Mouse (Mus musculus): ENCODE measurements around the gene Zfp706. TPM values are rescaled to one million over a fixed set of nuclear protein-coding genes. Genes with fewer than 3 reads are reported as not detected.

Gene Zfp706
- total RNA-seq, 2 experiments from 2014 or later: 249 to 250 TPM

DNA sequence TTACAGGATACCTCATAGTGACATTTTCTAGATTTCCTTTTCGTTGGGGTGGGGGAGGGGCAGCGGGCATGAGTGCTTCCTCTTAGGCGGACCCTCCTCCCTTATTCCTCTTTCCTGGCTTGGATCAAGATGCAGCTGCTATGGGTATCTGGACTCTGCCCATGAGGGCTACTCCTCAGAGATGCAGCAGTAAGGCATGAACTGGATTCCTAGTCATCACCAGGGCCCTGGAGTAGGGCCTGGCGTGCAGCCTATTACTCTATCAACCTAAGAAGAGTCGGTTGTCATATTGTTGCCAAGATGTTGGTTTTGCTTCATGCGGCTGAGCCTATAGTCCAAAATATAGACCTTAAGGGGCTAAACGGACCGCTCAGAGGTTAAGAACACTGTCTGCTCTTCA is 27.3 kb downstream of the Zfp706 start:
- intact Hi-C loops (cut with DNase I): loop anchor here (5.0 kb wide), 1 partner anchor 188 kb away; no protein-coding TSS in a partner anchor
- DNase-seq: peak; percentile 26

DNA sequence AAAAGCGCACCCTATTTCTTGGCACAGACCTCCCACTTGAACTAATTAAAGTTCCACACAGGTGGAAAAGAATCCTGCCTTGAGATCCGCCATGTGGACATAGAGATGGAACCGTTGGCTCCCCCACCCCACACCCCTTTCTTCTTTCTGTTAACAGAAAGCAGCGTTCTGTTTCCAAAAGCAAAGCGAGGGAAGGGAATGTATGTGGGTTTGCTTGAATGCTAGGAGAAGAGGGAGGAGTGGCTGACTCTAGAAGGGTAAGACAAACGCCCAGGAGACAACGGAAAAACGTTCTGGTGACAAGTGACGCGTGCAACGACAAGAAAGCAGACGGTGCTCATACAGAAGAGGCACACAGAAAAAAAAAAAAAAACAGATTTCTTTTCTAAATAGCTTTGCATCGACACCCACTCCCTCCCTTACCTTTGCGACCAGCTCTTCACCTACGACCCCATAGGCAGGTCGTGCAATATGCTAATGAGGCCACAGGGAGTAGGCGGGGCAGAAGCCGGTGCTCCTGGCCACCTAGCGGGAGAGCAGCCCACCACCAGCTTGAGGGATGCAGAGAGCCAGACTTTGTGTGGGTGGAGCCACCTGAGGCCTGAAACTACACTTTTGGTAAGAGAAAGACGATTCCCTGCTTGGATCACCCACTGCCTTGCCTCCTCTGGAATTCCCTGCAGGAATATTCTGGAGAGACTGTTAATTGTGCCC is 27.9 kb downstream of the Zfp706 start:
- intact Hi-C loops (cut with DNase I): loop anchor here (5.0 kb wide), 1 partner anchor 187 kb away; no protein-coding TSS in a partner anchor
- DNase-seq: peak; percentile 59

DNA sequence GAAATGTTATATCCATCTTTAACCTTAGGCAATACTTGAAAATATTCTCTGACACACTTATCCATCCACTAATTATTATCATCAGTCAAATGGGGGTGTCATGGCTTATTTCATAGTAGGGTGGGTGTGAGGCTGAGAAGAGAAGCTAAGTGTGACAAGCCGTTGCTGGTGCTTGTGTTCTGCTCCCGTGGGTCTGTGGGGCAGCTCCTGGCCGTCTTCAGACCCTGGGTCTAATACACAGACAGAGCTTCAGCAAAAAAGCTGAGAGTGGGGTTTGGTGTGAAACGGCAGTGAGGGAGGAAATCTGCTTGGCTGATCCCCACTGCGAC is 28.4 kb downstream of the Zfp706 start:
- DNase-seq: no peak
- intact Hi-C loops (cut with DNase I): no loop called here

DNA sequence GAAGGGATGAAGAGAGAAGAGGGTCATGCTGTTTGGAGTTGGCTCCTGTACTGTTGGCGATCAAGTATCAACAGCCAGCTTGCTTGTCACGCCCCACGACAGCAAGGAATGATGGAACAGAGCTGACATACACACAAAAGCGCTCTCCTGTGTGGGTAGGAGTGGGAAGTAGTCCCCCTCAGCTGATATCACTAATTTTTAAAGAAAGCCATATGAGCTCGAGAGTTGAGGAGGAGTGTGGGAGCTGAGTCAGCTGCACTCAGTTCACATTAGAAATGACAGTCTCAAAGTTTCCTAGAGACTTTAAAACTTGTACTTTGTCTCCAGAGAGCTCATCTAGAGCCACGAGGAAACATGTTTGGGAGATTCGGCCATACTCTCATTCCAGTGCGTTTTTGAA is 29.8 kb downstream of the Zfp706 start:
- intact Hi-C loops (cut with DNase I): no loop called here

DNA sequence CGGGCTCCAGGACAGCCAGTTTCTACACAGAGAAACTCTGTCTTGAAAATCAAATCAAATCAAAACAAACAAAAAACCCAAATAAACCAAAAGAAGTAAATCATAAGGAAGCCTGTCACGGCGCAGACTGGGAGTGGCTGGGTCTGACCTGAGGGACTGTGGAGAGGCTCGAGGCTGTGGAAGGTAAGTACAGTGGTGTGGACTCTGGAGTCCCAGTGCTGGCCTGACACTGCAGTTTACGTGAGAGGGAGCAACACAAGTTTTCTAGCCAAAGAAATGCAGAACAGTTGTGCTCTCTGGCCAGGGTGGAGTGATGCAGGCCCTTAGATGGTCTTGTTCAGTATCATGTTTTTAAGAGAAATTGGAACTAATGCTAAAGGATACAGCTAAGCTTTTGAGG is 31.9 kb downstream of the Zfp706 start:
- DNase-seq: no peak
- intact Hi-C loops (cut with DNase I): no loop called here

More for the DNA sequence above, 29.8 kb downstream of the Zfp706 start:
- DNase-seq: no peak

DNA sequence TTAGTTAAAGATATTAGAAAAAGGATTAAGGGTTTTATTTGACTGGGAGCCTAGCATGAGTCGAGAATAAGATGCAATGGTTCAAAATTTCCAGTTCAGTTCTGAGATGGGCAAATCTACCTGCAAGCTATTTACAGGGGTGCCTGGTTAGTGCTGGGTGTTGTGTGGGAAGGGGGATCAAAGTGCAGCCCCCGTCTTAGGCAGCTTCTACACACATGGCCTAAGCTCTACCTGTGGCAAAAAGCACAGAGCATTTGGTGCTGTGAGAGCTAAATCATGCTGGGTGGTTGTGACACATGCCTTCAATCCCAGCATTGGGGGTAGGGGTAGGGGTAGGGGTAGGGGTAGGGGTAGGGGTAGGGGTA is 32.3 kb downstream of the Zfp706 start:
- intact Hi-C loops (cut with DNase I): no loop called here
- DNase-seq: no peak

DNA sequence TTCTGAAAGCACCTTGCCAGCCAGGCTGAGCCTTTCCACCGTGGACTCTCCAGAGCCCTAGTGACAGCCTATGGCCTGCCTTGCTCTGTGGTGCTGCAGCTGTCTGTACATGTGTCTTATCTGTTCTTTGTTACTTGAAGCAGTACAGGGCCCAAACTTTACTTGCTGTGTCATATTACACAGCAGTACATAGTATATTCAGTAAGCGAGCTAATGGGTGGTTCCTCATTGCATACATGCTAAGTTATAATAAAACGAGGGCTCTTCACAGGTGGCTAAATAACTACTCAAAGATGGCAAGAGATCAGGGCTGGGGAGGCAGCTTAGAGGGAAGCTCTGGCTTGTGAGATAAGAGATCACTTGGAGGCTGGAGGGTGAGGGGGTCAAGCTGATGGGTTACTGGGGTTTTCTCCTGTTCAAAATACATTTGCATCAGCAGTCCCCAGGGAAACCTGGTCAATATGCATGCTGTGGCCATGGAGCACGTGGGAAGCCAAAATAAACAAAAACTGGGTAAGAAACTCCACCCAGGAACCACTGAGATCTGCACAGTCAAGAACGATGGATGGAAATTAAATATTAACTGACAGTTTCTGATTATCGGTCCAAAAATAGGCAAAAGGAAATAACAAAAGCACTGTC is 32.8 kb downstream of the Zfp706 start:
- no peak for DNase-seq
- intact Hi-C loops (cut with DNase I): no loop called here

DNA sequence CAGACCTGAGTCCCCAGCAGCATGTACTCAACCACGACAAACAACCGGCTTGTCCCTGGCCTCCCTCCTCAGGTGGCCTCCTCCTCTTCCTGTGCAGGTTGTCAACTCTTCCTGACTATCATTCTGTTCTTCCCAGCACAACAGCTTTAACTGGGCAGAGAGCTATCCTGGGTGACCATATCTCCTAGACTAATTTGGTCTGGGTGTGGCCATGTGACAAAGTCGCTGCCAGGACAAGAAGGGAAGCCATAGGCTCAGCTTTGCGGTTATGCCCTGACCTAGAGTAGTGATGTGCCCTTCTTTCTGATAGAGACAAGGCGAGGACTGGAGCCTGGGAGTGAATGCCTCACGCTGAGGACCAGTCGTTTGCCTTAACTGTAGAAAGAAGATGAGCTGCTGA is 33.9 kb downstream of the Zfp706 start:
- no peak for DNase-seq
- intact Hi-C loops (cut with DNase I): no loop called here

DNA sequence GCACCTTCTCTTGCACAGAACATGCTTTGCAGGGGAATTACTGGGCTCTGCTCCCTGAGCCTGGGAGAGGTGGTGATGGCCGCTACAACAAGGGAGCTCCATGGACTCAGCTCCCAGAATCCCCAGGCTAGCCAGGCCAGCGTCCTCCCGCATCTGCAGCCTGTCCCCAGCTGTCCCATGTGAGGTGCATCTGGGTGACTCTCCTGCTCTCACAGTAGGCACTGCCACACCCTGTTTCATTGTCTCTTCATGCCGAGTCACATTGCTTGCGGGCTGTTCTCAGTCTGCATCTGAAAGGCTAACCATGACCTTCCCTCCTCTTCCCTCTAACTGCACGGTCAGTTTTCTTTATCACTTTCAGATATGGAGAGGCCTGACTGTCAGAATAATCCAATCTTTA is 34.3 kb downstream of the Zfp706 start:
- intact Hi-C loops (cut with DNase I): no loop called here
- DNase-seq: no peak

DNA sequence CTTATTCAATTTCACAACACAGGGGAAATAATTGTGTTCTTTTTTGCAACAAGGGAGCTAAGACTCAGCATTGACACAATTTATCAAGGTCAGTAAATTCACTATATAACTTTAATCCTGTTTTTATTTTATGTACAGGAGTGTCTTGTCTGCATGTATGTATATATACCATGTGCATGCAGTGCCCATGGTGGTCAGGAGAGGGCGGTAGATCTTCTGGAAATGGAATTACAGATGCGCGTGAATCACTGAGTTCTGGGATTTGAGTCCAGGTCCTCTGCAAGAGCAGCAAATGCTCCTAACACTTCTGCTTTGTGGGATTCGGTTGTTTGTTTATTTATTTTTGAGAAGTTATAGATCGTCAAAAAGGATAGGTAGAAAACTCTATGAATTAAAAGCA is 37.8 kb downstream of the Zfp706 start:
- no peak for DNase-seq
- intact Hi-C loops (cut with DNase I): no loop called here

DNA sequence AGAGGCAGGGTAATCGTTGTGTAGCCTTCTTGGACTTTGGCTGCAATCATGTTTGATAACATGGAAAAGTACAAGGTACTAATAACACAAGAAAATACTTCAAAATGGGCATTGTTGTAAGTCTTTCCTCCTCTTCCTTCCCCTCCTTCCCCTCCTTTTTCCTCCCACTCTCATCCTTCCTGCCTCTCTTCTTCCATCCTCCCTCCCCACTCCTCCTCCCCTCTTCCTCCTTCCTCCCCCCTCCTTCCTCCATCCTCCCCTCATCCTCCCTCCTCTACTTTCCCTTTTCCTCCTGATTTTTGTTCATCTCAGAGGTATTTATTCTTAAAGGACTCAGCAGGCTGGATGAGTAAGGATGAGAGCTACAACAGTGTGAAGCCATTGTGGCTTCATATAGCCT is 39.3 kb downstream of the Zfp706 start:
- intact Hi-C loops (cut with DNase I): no loop called here
- no peak for DNase-seq

DNA sequence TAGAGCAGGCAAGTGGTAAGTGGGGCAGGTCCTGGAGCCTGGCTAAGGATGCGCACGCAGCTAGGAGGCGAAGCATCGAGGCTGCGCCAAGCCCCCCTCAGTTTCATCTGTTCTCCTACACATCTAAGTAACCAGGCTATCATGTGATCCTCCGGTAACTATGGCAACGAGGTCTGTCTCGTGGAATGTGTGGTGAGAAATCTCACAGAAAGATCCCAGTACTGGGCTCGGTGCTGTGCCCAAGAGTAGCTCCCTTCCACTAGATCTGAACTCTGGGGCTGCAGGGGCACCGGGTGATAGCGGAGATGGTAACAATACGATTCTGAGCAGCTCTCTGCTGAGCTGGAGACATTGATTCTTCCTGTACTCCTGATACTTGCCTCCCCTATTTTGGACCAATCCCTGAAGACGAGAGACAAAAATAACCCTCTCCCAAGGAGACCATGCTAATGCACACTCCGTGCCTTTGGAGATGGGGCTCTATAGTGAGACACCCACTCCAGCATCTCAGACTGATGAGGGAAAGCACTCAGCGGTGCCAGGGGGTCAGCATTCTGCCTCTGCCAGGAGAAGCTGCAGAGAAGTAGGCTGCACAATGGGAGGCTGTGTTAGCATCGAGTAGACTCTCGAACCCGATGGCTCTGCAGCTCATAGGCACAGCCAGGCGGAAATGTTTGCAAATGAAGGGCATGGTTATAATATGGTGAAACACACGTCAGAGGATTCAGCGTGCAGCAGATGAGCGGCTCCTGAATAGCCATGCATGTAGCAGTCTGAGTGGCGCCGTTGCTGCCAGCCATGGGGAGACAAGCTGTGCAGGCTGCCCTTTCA is 40.0 kb downstream of the Zfp706 start:
- intact Hi-C loops (cut with DNase I): no loop called here
- peak; percentile 88 for DNase-seq

DNA sequence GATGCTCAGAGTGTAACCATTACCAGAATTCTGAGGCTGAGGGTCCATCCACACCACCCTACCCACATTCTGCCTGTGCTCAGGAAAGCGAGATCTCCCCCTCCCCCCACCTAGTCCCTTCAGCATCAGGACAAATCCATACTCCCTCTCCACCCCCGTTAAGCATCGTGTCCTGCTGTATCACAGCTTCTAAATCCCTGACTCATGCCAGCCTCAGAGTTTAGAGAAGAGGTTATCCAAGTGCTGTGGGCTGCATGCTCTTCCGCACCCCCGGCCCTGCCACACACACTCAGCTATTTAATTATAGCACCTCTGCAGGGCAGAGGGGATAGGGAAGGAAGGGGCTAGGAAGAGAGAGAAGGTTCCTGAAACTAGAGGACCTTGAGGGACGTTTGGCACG is 40.6 kb downstream of the Zfp706 start:
- DNase-seq: no peak
- intact Hi-C loops (cut with DNase I): no loop called here

DNA sequence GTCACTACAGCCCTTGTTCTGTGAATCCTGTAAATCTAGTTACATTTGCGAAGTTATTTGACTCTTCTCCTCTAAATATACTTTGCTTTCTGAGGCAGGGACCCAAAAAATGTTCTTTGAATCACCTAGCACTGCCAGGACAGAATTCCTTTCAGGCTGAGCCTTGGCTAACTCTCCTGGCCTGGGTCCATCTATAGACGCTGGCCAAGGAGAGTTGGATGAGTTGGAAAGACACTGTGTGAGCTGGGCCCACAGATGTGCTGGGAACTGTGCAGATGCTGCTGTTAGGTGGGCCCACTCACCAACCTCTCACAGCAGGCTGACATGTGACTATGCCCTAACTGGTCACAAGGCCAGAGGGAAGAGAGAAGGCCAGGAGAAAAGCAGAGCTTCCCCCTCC is 41.1 kb downstream of the Zfp706 start:
- DNase-seq: peak; percentile 29
- intact Hi-C loops (cut with DNase I): no loop called here

DNA sequence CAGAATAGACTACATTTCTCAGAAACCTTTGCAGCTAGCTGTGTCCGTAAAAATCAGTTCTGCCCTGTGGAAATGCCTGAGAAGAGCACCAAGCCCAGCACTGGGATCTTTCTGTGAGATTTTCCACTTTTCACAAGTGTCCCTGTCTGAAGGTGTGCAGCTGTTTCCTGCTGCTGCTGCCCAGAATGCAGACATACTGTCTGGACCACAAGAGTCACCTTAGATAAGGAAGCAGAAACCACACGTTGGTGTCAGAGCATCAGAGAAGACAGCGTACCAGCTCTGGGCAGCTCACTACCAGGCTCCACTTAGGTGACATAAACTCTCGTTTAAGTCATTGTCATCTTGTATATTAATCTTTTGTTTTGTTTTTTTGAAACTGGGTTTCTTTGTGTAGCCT is 41.8 kb downstream of the Zfp706 start:
- intact Hi-C loops (cut with DNase I): no loop called here

DNA sequence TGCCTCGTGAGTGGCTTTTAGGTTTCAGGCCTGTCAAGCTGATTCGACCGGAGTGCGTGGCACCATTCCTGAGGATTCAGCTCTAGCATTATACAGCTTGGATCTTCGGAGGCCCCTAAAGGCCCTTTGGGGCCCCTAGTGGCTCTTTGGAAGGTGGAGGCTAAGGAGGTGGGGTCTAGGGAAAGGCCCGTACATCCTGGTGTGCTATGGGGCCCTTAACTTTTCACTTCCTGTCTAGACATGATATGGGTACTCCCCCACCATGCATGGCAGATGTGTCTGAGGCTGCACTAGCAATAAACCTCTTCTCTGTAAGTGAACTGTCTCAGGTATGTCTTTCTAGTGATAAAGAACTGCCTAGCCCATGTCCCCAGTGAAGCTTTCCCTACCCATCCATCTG is 44.6 kb downstream of the Zfp706 start:
- intact Hi-C loops (cut with DNase I): no loop called here
- no peak for DNase-seq

More for the DNA sequence above, 41.8 kb downstream of the Zfp706 start:
- no peak for DNase-seq

DNA sequence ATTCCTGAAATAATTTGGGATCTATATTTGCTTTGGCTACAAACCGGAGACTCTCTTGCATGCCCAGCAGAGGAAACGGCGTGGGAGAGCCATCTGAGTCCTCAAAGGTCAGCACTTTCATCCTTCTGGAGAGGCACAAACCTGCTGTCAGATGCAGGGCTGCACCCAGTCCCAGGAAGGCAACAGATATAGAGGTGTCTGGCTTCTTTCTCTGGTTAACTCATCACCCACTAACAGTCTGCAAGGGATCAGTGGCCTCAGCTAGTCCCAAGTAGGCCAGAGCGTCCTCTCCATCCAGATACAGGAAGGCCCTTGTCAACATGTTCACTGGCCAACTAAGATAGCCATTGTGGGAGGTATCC is 46.7 kb downstream of the Zfp706 start:
- intact Hi-C loops (cut with DNase I): no loop called here
- DNase-seq: no peak

DNA sequence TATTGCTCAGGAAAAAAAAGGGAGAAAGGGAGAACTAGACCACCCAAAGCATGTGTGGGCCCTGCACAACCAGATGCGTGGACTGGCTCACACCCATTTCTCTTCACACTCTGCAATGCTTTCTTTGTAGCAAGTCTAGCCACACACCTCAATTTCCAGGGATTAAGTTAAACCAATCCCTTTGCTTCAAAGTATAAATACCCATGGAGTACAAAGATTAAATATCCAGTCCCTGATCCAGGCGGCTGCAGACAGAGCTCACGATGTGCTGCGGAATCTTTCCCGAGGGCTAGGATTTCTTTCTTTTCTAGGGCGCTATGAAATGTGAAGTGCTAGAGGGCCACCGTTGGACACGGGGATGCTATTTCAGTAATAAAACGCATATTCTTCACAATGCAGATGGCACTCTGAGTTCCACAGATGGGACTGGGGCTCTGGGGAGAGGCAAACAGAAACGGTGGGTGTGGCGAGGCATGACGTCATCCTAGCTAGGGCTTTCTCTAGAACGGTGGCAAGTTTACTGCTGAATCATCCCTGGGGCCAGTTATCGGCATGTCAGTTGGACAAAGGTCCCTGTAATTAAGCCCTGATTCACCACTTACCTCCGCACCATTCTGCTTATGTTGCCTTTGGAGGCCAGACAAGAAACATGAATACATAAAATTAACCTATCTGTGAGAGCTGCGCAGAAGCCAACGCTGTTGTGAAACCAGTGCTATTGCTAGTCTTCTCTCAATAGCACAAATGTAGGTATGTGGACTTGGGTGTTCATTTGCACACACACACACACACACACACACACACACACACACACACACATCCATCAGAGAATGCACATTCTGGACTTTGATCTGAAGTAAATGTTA is 47.3 kb downstream of the Zfp706 start:
- intact Hi-C loops (cut with DNase I): no loop called here
- peak; percentile 75 for DNase-seq

DNA sequence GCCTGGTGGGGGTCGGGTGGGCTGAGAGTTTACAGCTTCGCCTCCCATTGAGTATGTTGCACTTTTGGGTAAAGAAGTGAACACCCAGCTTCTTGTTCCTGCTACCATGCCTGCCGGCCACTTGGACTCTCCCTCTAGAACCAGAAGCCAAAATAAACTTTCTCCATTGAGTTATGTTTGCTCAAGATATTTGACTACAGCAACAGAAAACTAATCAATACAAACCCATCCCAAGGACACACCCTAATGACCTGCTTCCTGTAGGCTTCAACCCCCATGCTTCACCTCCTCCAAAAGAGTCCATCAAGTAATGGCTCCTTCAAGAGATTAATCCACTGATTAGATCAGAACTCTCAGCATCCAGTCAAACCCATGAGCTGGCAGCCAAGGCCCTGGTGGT is 51.4 kb downstream of the Zfp706 start:
- no peak for DNase-seq
- intact Hi-C loops (cut with DNase I): no loop called here

DNA sequence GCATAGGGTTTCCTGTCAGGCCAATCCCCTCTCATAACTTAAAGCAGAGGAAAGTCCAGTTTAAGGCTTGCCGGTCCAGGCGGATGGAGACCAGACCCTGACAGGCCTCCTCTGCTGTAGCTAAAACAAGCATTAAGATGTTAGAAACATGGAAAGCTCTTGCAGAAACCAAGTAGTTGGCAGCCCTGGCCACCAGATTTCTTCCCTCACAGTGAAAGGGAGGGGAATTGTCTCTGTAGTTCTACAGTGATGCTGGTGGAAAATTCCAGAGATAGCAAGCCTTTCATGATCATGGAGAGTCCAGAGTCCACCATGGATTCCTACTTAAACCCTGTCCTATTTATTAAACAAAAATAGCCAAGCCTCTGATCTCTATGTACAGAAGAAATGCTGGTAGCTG is 57.3 kb downstream of the Zfp706 start:
- intact Hi-C loops (cut with DNase I): no loop called here
- no peak for DNase-seq

Measured in left cerebral cortex, postnatal 4 days (tissue).